Mouse (Mus musculus) activated CD4-positive, CD25-positive, alpha-beta regulatory T cell, adult 4 months (primary cell): ENCODE measurements around the gene Rhot1. TPM values are rescaled to one million over a fixed set of nuclear protein-coding genes. Genes with fewer than 3 reads are reported as not detected.
"Not testable (repeated sequence)": the region's sequence is repeated elsewhere in the genome, so short reads cannot be mapped to it uniquely, and the experiment has no call there.

ENCODE experiments used
- ATAC-seq: one replicate; pipeline ENCODE4 v1.8.0; 2017
- polyA plus RNA-seq, 2 experiments: library from polyadenylated mRNA; unstranded; fragments of 100-300 nt; shearing (Covaris generic); gene quantifications; one replicate each; pipeline ENCODE4 v1.2.1; 2017

Gene Rhot1
- 10 to 100 TPM; 23.8 to 29.7 TPM for polyA plus RNA-seq

- ATAC-seq, result peak; percentile 94
Observed at GRCm38 (mm10) chr11:80208860-80209800, at the start of gene Rhot1. Gene Rhot1 (plus strand): TSS chr11:80209019.

- ATAC-seq, result no peak
Observed at GRCm38 (mm10) chr11:80161041-80161440, 47.8 kb upstream of the Rhot1 start.

GRCm38 (mm10) chr11:80163362-80164116 is 45.3 kb upstream of the Rhot1 start:
- ATAC-seq, result no peak

- no peak for ATAC-seq
Observed at GRCm38 (mm10) chr11:80164224-80164623, 44.6 kb upstream of the Rhot1 start.

- ATAC-seq, result no peak
Observed at GRCm38 (mm10) chr11:80168121-80168520, 40.7 kb upstream of the Rhot1 start.

- no peak for ATAC-seq
Observed at GRCm38 (mm10) chr11:80168611-80169249, 40.1 kb upstream of the Rhot1 start.

- ATAC-seq, result no peak
Observed at GRCm38 (mm10) chr11:80169629-80170028, 39.2 kb upstream of the Rhot1 start.

GRCm38 (mm10) chr11:80170351-80170750 is 38.5 kb upstream of the Rhot1 start:
- no peak for ATAC-seq

GRCm38 (mm10) chr11:80171884-80172283 is 36.9 kb upstream of the Rhot1 start:
- ATAC-seq, result no peak

- no peak for ATAC-seq
Observed at GRCm38 (mm10) chr11:80173963-80174670, 34.7 kb upstream of the Rhot1 start.

GRCm38 (mm10) chr11:80176911-80177895 is 31.6 kb upstream of the Rhot1 start:
- ATAC-seq, result no peak

GRCm38 (mm10) chr11:80178316-80178715 is 30.5 kb upstream of the Rhot1 start:
- ATAC-seq, result no peak

GRCm38 (mm10) chr11:80181021-80181749 is 27.6 kb upstream of the Rhot1 start:
- ATAC-seq, result no peak

GRCm38 (mm10) chr11:80183054-80183704 is 25.6 kb upstream of the Rhot1 start:
- ATAC-seq, result peak; percentile 16

GRCm38 (mm10) chr11:80183705-80184255 is 25.0 kb upstream of the Rhot1 start, which contains the start of gene Rnf135:
Gene Rnf135 (plus strand): TSS chr11:80183851.
- ATAC-seq, result peak; percentile 87

- no peak for ATAC-seq
Observed at GRCm38 (mm10) chr11:80184531-80185071, 24.2 kb upstream of the Rhot1 start.

- not testable (repeated sequence) for ATAC-seq
Observed at GRCm38 (mm10) chr11:80185441-80185976, 23.3 kb upstream of the Rhot1 start.

- no peak for ATAC-seq
Observed at GRCm38 (mm10) chr11:80190280-80190679, 18.5 kb upstream of the Rhot1 start.

- no peak for ATAC-seq
Observed at GRCm38 (mm10) chr11:80193827-80194226, 15.0 kb upstream of the Rhot1 start.
